Mouse (Mus musculus) midbrain, embryonic 11.5 days (tissue): ENCODE data around the gene Zdhhc1. TPM values are rescaled to one million over a fixed set of nuclear protein-coding genes. Genes with fewer than 3 reads are reported as not detected.

Experiments
- ATAC-seq: fragments of 200-750 bp; cut with Nextera tagmentation; 2 replicates; pipeline ENCODE4 v1.8.0; 2017; ENCODE audit warnings: moderate TSS enrichment, moderate library complexity; ENCODE audit not compliant: low FRiP score
- DNase-seq: peaks from one replicate; pipeline ENCODE4 v3.0.0; 2015; ENCODE audit warnings: low spot score; ENCODE audit errors: missing footprints
- H3K27ac ChIP-seq: fragments of 300-500 bp; sonication (generic); 2 replicates; pipeline ENCODE4 v1.5.1; 2014; ENCODE audit warnings: low read depth, low read length
- H3K27me3 ChIP-seq: fragments of 300-500 bp; sonication (generic); 2 replicates; pipeline ENCODE4 v1.6.1; 2014; ENCODE audit warnings: mild to moderate bottlenecking, low read length, moderate library complexity, mixed read lengths; ENCODE audit not compliant: control insufficient read depth, insufficient read depth
- H3K36me3 ChIP-seq: fragments of 300-500 bp; sonication (generic); 2 replicates; pipeline ENCODE4 v1.6.1; 2014; ENCODE audit warnings: mild to moderate bottlenecking, low read length, moderate library complexity, mixed read lengths; ENCODE audit not compliant: control insufficient read depth, insufficient read depth
- H3K4me1 ChIP-seq: fragments of 300-500 bp; sonication (generic); 2 replicates; pipeline ENCODE4 v1.6.1; 2014; ENCODE audit warnings: low read length; ENCODE audit not compliant: control insufficient read depth, insufficient read depth
- H3K4me2 ChIP-seq: fragments of 300-500 bp; sonication (generic); 2 replicates; pipeline ENCODE4 v1.6.1; 2014; ENCODE audit warnings: mild to moderate bottlenecking, moderate library complexity
- H3K4me3 ChIP-seq: fragments of 300-500 bp; sonication (generic); 2 replicates; pipeline ENCODE4 v1.5.1; 2014; ENCODE audit warnings: low read depth, low read length
- H3K9ac ChIP-seq: fragments of 300-500 bp; sonication (generic); 2 replicates; pipeline ENCODE4 v1.6.1; 2014; ENCODE audit warnings: low read length
- H3K9me3 ChIP-seq: fragments of 300-500 bp; sonication (generic); 2 replicates; pipeline ENCODE4 v1.6.1; 2016; ENCODE audit warnings: low read length; ENCODE audit not compliant: control insufficient read depth
- WGBS: fragments of 180-500 bp; shearing (Covaris S2); extraction: QIAGEN DNeasy Blood & Tissue Kit; methylation state at CpG from one replicate; pipeline ENCODE4 v1.1.7; 2014; 5-methylcytosine and 5-hydroxymethylcytosine counted together
- polyA plus RNA-seq: library from polyadenylated mRNA; unstranded; fragments of >200 nt; fragmentation: Nextera tagmentation; extraction: Ambion mirVana; gene quantifications from 2 replicates; pipeline ENCODE4 v1.2.1, GENCODE M21; 2014

The Zdhhc1 gene
- polyA plus RNA-seq, 1 experiment from 2014 or later, result 19.0 TPM

- no peaks in the 10 kb centered on the region for H3K9me3 ChIP-seq
- H3K4me2 ChIP-seq, result no peak overlapping the region
- H3K4me3 ChIP-seq, result no peak overlapping the region
- DNase-seq (no peak), ATAC-seq (no peak)
- H3K9ac ChIP-seq, result no peak overlapping the region
- no peaks in the 10 kb centered on the region for H3K36me3 ChIP-seq
- peaks cover 7% of the 10 kb centered on the region for H3K4me1 ChIP-seq
- WGBS, result 82% methylated on average over 3 of the region's 3 CpGs
- no peak overlapping the region for H3K27ac ChIP-seq
- no peaks in the 10 kb centered on the region for H3K27me3 ChIP-seq
Measured at GRCm38 (mm10) chr8:105488082-105488481, 8.6 kb downstream of the Zdhhc1 start.

- 5% methylated on average over 2 of the region's 2 CpGs for WGBS
- Histone ChIP-seq H3K27me3 (no peaks in the 10 kb centered on the region), H3K36me3 (no peaks in the 10 kb centered on the region), H3K4me3 (no peak overlapping the region), H3K4me1 (peaks cover 11% of the 10 kb centered on the region), H3K9ac (no peak overlapping the region), H3K4me2 (no peak overlapping the region), H3K27ac (no peak overlapping the region), H3K9me3 (no peaks in the 10 kb centered on the region)
- ATAC-seq (peak; percentile 63), DNase-seq (peak; percentile 98)
Measured at GRCm38 (mm10) chr8:105484392-105484791, 12.3 kb downstream of the Zdhhc1 start.

- no peak overlapping the region for H3K27ac ChIP-seq
- no peak overlapping the region for H3K4me3 ChIP-seq
Measured at GRCm38 (mm10) chr8:105484030-105484368, 12.7 kb downstream of the Zdhhc1 start.

GRCm38 (mm10) chr8:105483212-105484029 lies 13.3 kb downstream of the Zdhhc1 start:
- Histone ChIP-seq H3K4me2 (no peak overlapping the region), H3K9ac (no peak overlapping the region), H3K4me3 (no peak overlapping the region), H3K9me3 (no peaks in the 10 kb centered on the region), H3K27me3 (no peaks in the 10 kb centered on the region), H3K36me3 (no peaks in the 10 kb centered on the region), H3K4me1 (peaks cover 11% of the 10 kb centered on the region), H3K27ac (no peak overlapping the region)
- ATAC-seq, result peak; percentile 67
- WGBS, result 27% methylated on average over 14 of the region's 14 CpGs
- DNase-seq, result peak; percentile 90

More at GRCm38 (mm10) chr8:105484030-105484368, 12.7 kb downstream of the Zdhhc1 start:
- DNase-seq (no peak), ATAC-seq (peak; percentile 68)
- Histone ChIP-seq H3K27me3 (no peaks in the 10 kb centered on the region), H3K4me1 (peaks cover 11% of the 10 kb centered on the region), H3K36me3 (no peaks in the 10 kb centered on the region), H3K9me3 (no peaks in the 10 kb centered on the region), H3K4me2 (no peak overlapping the region), H3K9ac (no peak overlapping the region)
- WGBS, result 19% methylated on average over 3 of the region's 3 CpGs

GRCm38 (mm10) chr8:105482123-105482522 lies 14.6 kb downstream of the Zdhhc1 start:
- Histone ChIP-seq H3K4me3 (no peak overlapping the region), H3K27ac (no peak overlapping the region), H3K4me2 (no peak overlapping the region), H3K9ac (no peak overlapping the region), H3K9me3 (no peaks in the 10 kb centered on the region), H3K4me1 (peaks cover 11% of the 10 kb centered on the region), H3K36me3 (no peaks in the 10 kb centered on the region), H3K27me3 (no peaks in the 10 kb centered on the region)
- no peak for ATAC-seq
- 84% methylated on average over 8 of the region's 8 CpGs for WGBS
- DNase-seq, result no peak

GRCm38 (mm10) chr8:105481453-105481852 lies 15.2 kb downstream of the Zdhhc1 start:
- H3K36me3 ChIP-seq, result no peaks in the 10 kb centered on the region
- H3K4me2 ChIP-seq, result no peak overlapping the region
- H3K27me3 ChIP-seq, result no peaks in the 10 kb centered on the region
- peak; percentile 93 for DNase-seq
- H3K4me1 ChIP-seq, result peaks cover 11% of the 10 kb centered on the region
- WGBS, result 66% methylated on average over 6 of the region's 6 CpGs
- no peak overlapping the region for H3K9ac ChIP-seq
- H3K4me3 ChIP-seq, result no peak overlapping the region
- H3K27ac ChIP-seq, result no peak overlapping the region
- H3K9me3 ChIP-seq, result no peaks in the 10 kb centered on the region
- no peak for ATAC-seq

- no peak overlapping the region for H3K27ac ChIP-seq
- no peaks in the 10 kb centered on the region for H3K27me3 ChIP-seq
- H3K4me2 ChIP-seq, result no peak overlapping the region
- 36% methylated on average over 2 of the region's 2 CpGs for WGBS
- peaks cover 11% of the 10 kb centered on the region for H3K4me1 ChIP-seq
- no peak overlapping the region for H3K4me3 ChIP-seq
- ATAC-seq (no peak), DNase-seq (no peak)
- H3K9me3 ChIP-seq, result no peaks in the 10 kb centered on the region
- H3K36me3 ChIP-seq, result no peaks in the 10 kb centered on the region
- no peak overlapping the region for H3K9ac ChIP-seq
Measured at GRCm38 (mm10) chr8:105481013-105481412, 15.7 kb downstream of the Zdhhc1 start.

GRCm38 (mm10) chr8:105477792-105478191 lies 18.9 kb downstream of the Zdhhc1 start:
- Histone ChIP-seq H3K36me3 (no peaks in the 10 kb centered on the region), H3K9ac (no peak overlapping the region), H3K4me2 (no peak overlapping the region), H3K4me3 (no peak overlapping the region), H3K4me1 (peaks cover 32% of the 10 kb centered on the region), H3K27me3 (peaks cover 10% of the 10 kb centered on the region), H3K9me3 (no peaks in the 10 kb centered on the region), H3K27ac (no peak overlapping the region)
- DNase-seq, result no peak
- ATAC-seq, result no peak
- WGBS, result 79% methylated on average over 3 of the region's 3 CpGs

GRCm38 (mm10) chr8:105476628-105477413 lies 19.9 kb downstream of the Zdhhc1 start:
- Histone ChIP-seq H3K4me2 (no peak overlapping the region), H3K4me1 (peaks cover 42% of the 10 kb centered on the region), H3K9ac (no peak overlapping the region), H3K4me3 (no peak overlapping the region), H3K9me3 (no peaks in the 10 kb centered on the region), H3K27me3 (peaks cover 16% of the 10 kb centered on the region), H3K36me3 (no peaks in the 10 kb centered on the region), H3K27ac (no peak overlapping the region)
- WGBS, result 40% methylated on average over 25 of the region's 25 CpGs
- ATAC-seq (peak; percentile 41), DNase-seq (peak; percentile 91)
